Mouse (Mus musculus) neural tube, embryonic 10.5 days (tissue): Measurements from ENCODE around the gene Psrc1.
A peak's percentile ranks its signal among the peaks of the same experiment; 100 is the strongest.

Experiments
- DNase-seq: peaks from one replicate; pipeline ENCODE4 v3.0.0-alpha.2; 2017; ENCODE audit warnings: low spot score; ENCODE audit errors: extremely low spot score

The Psrc1 gene

GRCm38 (mm10) chr3:108423844-108424801, 40.5 kb downstream of the Psrc1 start:
- DNase-seq: no peak

DNA sequence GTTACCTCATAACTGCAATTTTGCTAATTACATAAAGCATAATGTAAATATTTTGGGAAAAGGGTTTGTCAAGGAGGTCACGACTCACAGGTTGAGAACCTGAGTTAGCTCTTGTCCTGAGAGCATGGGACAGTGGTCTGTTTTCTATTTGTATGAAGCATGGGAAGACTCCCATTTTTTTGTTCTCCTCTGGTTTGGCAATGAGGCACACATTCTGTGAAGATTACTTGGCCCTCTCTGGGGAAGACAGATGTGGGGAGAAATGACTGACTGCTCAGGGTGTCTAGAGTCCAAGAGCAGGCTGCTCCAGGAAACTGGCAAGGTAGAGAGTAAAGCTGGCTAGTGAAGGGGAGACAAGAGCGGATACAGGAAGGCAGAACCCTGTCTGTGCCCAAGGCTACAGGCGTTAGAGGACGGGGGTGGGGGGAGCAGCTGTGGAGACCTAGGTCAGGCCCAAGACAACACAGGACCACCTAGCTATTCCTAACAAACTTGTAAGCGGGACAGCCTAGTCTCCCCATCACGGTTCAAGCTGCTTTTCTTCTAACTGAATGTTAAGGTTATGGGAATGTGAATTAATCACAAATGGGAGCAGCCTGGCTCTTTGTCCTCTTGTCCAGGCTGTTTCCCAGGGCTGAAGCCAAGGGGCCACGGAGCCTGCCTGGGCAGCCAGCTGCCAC, 41.4 kb downstream of the Psrc1 start:
- DNase-seq: no peak

- no peak for DNase-seq
Observed at GRCm38 (mm10) chr3:108425624-108426018, 42.0 kb downstream of the Psrc1 start.

DNA sequence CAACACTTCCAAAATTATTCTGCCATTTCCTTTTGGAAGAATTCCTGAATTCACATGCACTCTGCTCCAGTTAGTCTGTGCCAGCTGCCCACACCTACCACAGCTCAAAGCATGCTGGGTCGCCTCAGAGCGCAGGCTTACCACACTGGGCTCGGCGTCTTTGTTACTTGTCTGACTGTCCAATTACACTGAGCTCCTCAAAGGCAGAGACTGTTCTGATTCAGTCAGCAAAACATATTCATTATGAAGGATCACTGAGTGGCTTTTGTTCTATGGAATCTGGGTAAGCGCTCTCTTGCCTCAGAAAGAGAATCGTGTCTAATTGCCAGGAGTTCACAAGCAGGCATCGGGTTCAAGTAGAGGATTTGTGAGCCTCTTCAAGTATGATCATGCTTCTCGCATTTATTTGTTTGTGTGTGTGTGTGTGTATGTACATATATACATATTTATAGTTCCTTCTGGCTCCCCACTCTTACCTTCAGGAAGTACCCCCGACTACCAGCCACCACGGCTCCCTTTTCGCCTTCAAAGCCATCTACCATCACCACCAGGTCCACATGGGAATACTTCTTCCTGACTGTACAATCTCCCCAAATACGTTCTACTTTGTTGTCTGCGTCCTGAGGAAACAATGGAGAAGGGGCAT, 49.0 kb downstream of the Psrc1 start:
- no peak for DNase-seq

- peak; percentile 82 for DNase-seq
Observed at GRCm38 (mm10) chr3:108433188-108433880, 49.7 kb downstream of the Psrc1 start.

- DNase-seq: no peak
Observed at GRCm38 (mm10) chr3:108433881-108434495, 50.3 kb downstream of the Psrc1 start.

GRCm38 (mm10) chr3:108435701-108436379, 52.2 kb downstream of the Psrc1 start:
- DNase-seq: no peak

DNA sequence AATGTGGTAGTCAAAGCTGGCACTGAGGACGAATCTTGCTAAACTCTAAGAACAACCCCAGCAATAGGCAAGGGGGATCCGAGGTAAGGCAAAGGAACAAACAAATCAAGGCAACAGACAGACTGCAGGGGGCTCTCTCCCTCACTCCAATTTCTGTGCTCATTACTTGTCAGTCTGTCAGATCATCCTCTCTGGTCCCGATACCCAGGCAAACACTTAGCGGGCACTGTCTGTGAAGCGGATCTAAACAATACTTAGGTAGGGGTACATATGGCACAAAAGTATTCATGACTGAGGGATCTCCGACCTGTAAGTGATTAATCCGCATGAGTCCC, 52.7 kb downstream of the Psrc1 start:
- no peak for DNase-seq
